Mouse (Mus musculus) MEL (cell line): ENCODE measurements around the gene Syn3. TPM values are rescaled to one million over a fixed set of nuclear protein-coding genes. Genes with fewer than 3 reads are reported as not detected.

Experiments
- DNase-seq: peaks from one replicate; pipeline ENCODE4 v3.0.0; 2011; ENCODE audit warnings: low read depth, low spot score
- H3K27ac ChIP-seq: 2 replicates; pipeline ENCODE4 v1.5.1; 2012; ENCODE audit warnings: low read depth, mild to moderate bottlenecking, control low read depth, low read length, moderate library complexity; ENCODE audit not compliant: control insufficient read depth
- H3K27me3 ChIP-seq, 2 experiments: fragments of 150-350 bp in 1 of 2; sonication (generic) in 1 of 2; 2 replicates each; pipeline ENCODE4 v1.6.1; 2012; ENCODE audit warnings: low read length in 2 of 2, mild to moderate bottlenecking in 2 of 2, improper control_type of control experiment in 1 of 2, moderate library complexity in 1 of 2; ENCODE audit not compliant: insufficient read depth in 2 of 2, control insufficient read depth in 1 of 2
- H3K36me3 ChIP-seq, 2 experiments: 2 replicates each; pipeline ENCODE4 v1.6.1; 2012 to 2014; ENCODE audit warnings: low read length in 2 of 2, improper control_type of control experiment in 1 of 2, inconsistent platforms in 1 of 2, mild to moderate bottlenecking in 1 of 2; ENCODE audit not compliant: insufficient read depth in 2 of 2, control insufficient read depth in 1 of 2
- H3K4me1 ChIP-seq, 2 experiments: fragments of 150-350 bp in 1 of 2; sonication (generic) in 1 of 2; 2 replicates each; pipeline ENCODE4 v1.6.1; 2012; ENCODE audit warnings: low read length in 2 of 2, improper control_type of control experiment in 1 of 2, mild to moderate bottlenecking in 1 of 2; ENCODE audit not compliant: insufficient read depth in 2 of 2, control insufficient read depth in 1 of 2
- H3K4me3 ChIP-seq, 2 experiments: fragments of 150-350 bp in 1 of 2; sonication (generic) in 1 of 2; 2 replicates each; pipeline ENCODE4 v1.5.1; 2012; ENCODE audit warnings: low read depth in 2 of 2, low read length in 2 of 2, mild to moderate bottlenecking in 2 of 2, moderate library complexity in 2 of 2, control low read depth in 1 of 2, improper control_type of control experiment in 1 of 2; ENCODE audit not compliant: control insufficient read depth in 1 of 2, insufficient read depth in 1 of 2
- H3K79me2 ChIP-seq: 2 replicates; pipeline ENCODE4 v1.6.1; 2012; ENCODE audit warnings: mild to moderate bottlenecking, low read length, moderate library complexity; ENCODE audit not compliant: control insufficient read depth, poor library complexity, insufficient read depth
- H3K9ac ChIP-seq: 2 replicates; pipeline ENCODE4 v1.6.1; 2012; ENCODE audit warnings: low read depth, mild to moderate bottlenecking, control low read depth, low read length, moderate library complexity; ENCODE audit not compliant: control insufficient read depth, poor library complexity, severe bottlenecking
- H3K9me3 ChIP-seq: fragments of 150-350 bp; sonication (generic); replicated peaks from 2 replicates; pipeline ENCODE4 v1.6.1; 2012; ENCODE audit warnings: mild to moderate bottlenecking, low read length, improper control_type of control experiment, moderate library complexity; ENCODE audit not compliant: insufficient read depth
- CHD1 ChIP-seq: IDR thresholded peaks from 2 replicates; pipeline ENCODE4 v1.6.1; 2012; ENCODE audit warnings: low read depth, mild to moderate bottlenecking, inconsistent platforms, low read length, improper control_type of control experiment
- E2F4 ChIP-seq: IDR thresholded peaks from 2 replicates; pipeline ENCODE4 v1.6.1; 2011; ENCODE audit warnings: low read depth, low read length, improper control_type of control experiment, borderline replicate concordance
- ELF1 ChIP-seq: IDR thresholded peaks from 2 replicates; pipeline ENCODE4 v1.6.1; 2014; ENCODE audit warnings: low read depth, mild to moderate bottlenecking, inconsistent platforms, low read length, improper control_type of control experiment, moderate library complexity
- GABPA ChIP-seq: IDR thresholded peaks from 2 replicates; pipeline ENCODE4 v1.6.1; 2012; ENCODE audit warnings: low read depth, mild to moderate bottlenecking, inconsistent platforms, low read length, improper control_type of control experiment, moderate library complexity
- GATA1 ChIP-seq: IDR thresholded peaks from 2 replicates; pipeline ENCODE4 v1.6.1; 2011; ENCODE audit warnings: low read depth, low read length, improper control_type of control experiment
- JUND ChIP-seq: IDR thresholded peaks from 2 replicates; pipeline ENCODE4 v1.6.1; 2011; ENCODE audit warnings: low read depth, mild to moderate bottlenecking, improper control_type of control experiment, low read length
- KAT2A ChIP-seq: conservative IDR thresholded peaks from 2 replicates; pipeline ENCODE4 v1.6.1; 2012; ENCODE audit warnings: low read depth, low read length, improper control_type of control experiment, inconsistent platforms
- MAX ChIP-seq: IDR thresholded peaks from 2 replicates; pipeline ENCODE4 v1.6.1; 2011; ENCODE audit warnings: low read length, improper control_type of control experiment
- MYC ChIP-seq: IDR thresholded peaks from 2 replicates; pipeline ENCODE4 v1.6.1; 2011; ENCODE audit warnings: low read depth, mild to moderate bottlenecking, low read length, improper control_type of control experiment, moderate library complexity
- NELFE ChIP-seq: IDR thresholded peaks from 2 replicates; pipeline ENCODE4 v1.6.1; 2011; ENCODE audit warnings: low read depth, low read length, improper control_type of control experiment
- NRF1 ChIP-seq: IDR thresholded peaks from 2 replicates; pipeline ENCODE4 v1.6.1; 2014; ENCODE audit warnings: low read depth, mild to moderate bottlenecking, inconsistent platforms, low read length, improper control_type of control experiment, moderate library complexity; ENCODE audit not compliant: poor library complexity, insufficient read depth, severe bottlenecking
- POLR2A ChIP-seq, 2 experiments: IDR thresholded peaks; 2 replicates each; pipeline ENCODE4 v1.6.1; 2011 to 2012; ENCODE audit warnings: low read length in 2 of 2, mild to moderate bottlenecking in 2 of 2, control low read depth in 1 of 2, improper control_type of control experiment in 1 of 2, low read depth in 1 of 2, moderate library complexity in 1 of 2; ENCODE audit not compliant: control insufficient read depth in 1 of 2, insufficient read depth in 1 of 2, poor library complexity in 1 of 2
- POLR2AphosphoS2 ChIP-seq: IDR thresholded peaks from 2 replicates; pipeline ENCODE4 v1.6.1; 2011; ENCODE audit warnings: low read length, improper control_type of control experiment
- POLR2AphosphoS5 ChIP-seq: IDR thresholded peaks from 2 replicates; pipeline ENCODE4 v1.6.1; 2012; ENCODE audit warnings: low read depth, borderline replicate concordance, mild to moderate bottlenecking, inconsistent platforms, low read length, moderate library complexity, mixed read lengths
- RCOR1 ChIP-seq: IDR thresholded peaks from 2 replicates; pipeline ENCODE4 v1.6.1; 2012; ENCODE audit warnings: low read depth, mild to moderate bottlenecking, inconsistent platforms, low read length, improper control_type of control experiment
- SMC3 ChIP-seq: IDR thresholded peaks from 2 replicates; pipeline ENCODE4 v1.6.1; 2011; ENCODE audit warnings: low read depth, low read length, improper control_type of control experiment
- TBP ChIP-seq: IDR thresholded peaks from 2 replicates; pipeline ENCODE4 v1.8.0; 2011; ENCODE audit warnings: low read depth, low read length, improper control_type of control experiment
- UBTF ChIP-seq: IDR thresholded peaks from 2 replicates; pipeline ENCODE4 v1.6.1; 2012; ENCODE audit warnings: low read depth, mild to moderate bottlenecking, inconsistent platforms, low read length, improper control_type of control experiment, moderate library complexity, borderline replicate concordance; ENCODE audit not compliant: insufficient read depth
- ZMIZ1 ChIP-seq: IDR thresholded peaks from 2 replicates; pipeline ENCODE4 v1.6.1; 2012; ENCODE audit warnings: low read depth, mild to moderate bottlenecking, inconsistent platforms, low read length, improper control_type of control experiment, moderate library complexity
- ZNF384 ChIP-seq: IDR thresholded peaks from 2 replicates; pipeline ENCODE4 v1.6.1; 2012; ENCODE audit warnings: low read depth, mild to moderate bottlenecking, inconsistent platforms, low read length, improper control_type of control experiment
- polyA plus RNA-seq, 2 experiments: library from polyadenylated mRNA; stranded (reverse) in 1 of 2; unstranded in 1 of 2; fragments of >175 nt in 1 of 2; fragments of >200 nt in 1 of 2; gene quantifications; 2 replicates each; pipeline versions ENCODE4 v1.2.1 to v1.2.4; 2012; ENCODE audit warnings: low replicate concordance in 2 of 2, low read depth in 1 of 2; ENCODE audit not compliant: insufficient read length in 2 of 2, insufficient read depth in 1 of 2, missing spikeins in 1 of 2
- total RNA-seq: library from RNA; depleted of rRNA; stranded (reverse); fragments of 300-350 nt; gene quantifications from 2 replicates; pipeline ENCODE4 v1.2.3, GENCODE M21; 2012

The Syn3 gene
- total and polyA plus RNA-seq, 3 experiments: 0.06 TPM; not detected in 2

- Histone ChIP-seq H3K9me3 (no peaks in the 10 kb centered on the region), H3K4me1 (no peaks in the 10 kb centered on the region), H3K27me3 (no peaks in the 10 kb centered on the region; a peak in 1 of 4 replicates), H3K9ac (no peak overlapping the region), H3K79me2 (no peaks in the 10 kb centered on the region), H3K27ac (no peak overlapping the region), H3K36me3 (no peaks in the 10 kb centered on the region), H3K4me3 (no peak overlapping the region)
- no peak for TF ChIP-seq NRF1
- TF ChIP-seq POLR2A (IDR thresholded peaks at IDR 0.05; ENCODE audit: control insufficient read depth in 1 of 2, insufficient read depth in 1 of 2, low read depth in 1 of 2, low read length in 2 of 2, poor library complexity in 1 of 2): no peak
- no peak for TF ChIP-seq CHD1
- TF ChIP-seq SMC3: no peak
- TF ChIP-seq POLR2AphosphoS5: no peak
- no peak for TF ChIP-seq ZNF384
- TF ChIP-seq RCOR1: no peak
- TF ChIP-seq TBP: no peak
- no peak for TF ChIP-seq NELFE
- TF ChIP-seq KAT2A: no peak
- no peak for TF ChIP-seq POLR2AphosphoS2
- TF ChIP-seq JUND: no peak
- DNase-seq: no peak
These were observed 122.1 kb downstream of the Syn3 start for GRCm38 (mm10) chr10:86376392-86377185.

GRCm38 (mm10) chr10:86375903-86376302, 122.8 kb downstream of the Syn3 start:
- Histone ChIP-seq H3K9me3 (no peaks in the 10 kb centered on the region), H3K9ac (no peak overlapping the region), H3K4me1 (no peaks in the 10 kb centered on the region), H3K27ac (no peak overlapping the region), H3K79me2 (no peaks in the 10 kb centered on the region), H3K4me3 (no peak overlapping the region), H3K36me3 (no peaks in the 10 kb centered on the region), H3K27me3 (no peaks in the 10 kb centered on the region)
- DNase-seq: no peak
- TF ChIP-seq MAX: no peak
- TF ChIP-seq GATA1: no peak
- no peak for TF ChIP-seq POLR2AphosphoS5
- TF ChIP-seq UBTF: no peak
- no peak for TF ChIP-seq POLR2AphosphoS2
- no peak for TF ChIP-seq CHD1
- TF ChIP-seq JUND: no peak
- TF ChIP-seq E2F4: no peak
- no peak for TF ChIP-seq MYC
- no peak for TF ChIP-seq ZMIZ1
- no peak for TF ChIP-seq GABPA
- TF ChIP-seq ELF1: no peak
